Mouse (Mus musculus) testis, adult 2 months (tissue): ENCODE measurements around the gene Tbc1d19. TPM values are rescaled to one million over a fixed set of nuclear protein-coding genes. Genes with fewer than 3 reads are reported as not detected.
A peak's percentile ranks its signal among the peaks of the same experiment; 100 is the strongest.

ENCODE experiments used
- H3K27ac ChIP-seq: fragments of 200-500 bp; 2 replicates; pipeline ENCODE4 v1.5.1; 2012; ENCODE audit warnings: low read depth, low read length; ENCODE audit not compliant: control insufficient read depth, insufficient read depth
- H3K27me3 ChIP-seq: fragments of 200-500 bp; 2 replicates; pipeline ENCODE4 v1.6.1; 2012; ENCODE audit warnings: mild to moderate bottlenecking, low read length, moderate library complexity; ENCODE audit not compliant: control insufficient read depth, insufficient read depth
- H3K36me3 ChIP-seq: fragments of 200-500 bp; 2 replicates; pipeline ENCODE4 v1.6.1; 2012; ENCODE audit warnings: mild to moderate bottlenecking, low read length; ENCODE audit not compliant: control insufficient read depth, insufficient read depth
- H3K4me1 ChIP-seq: fragments of 200-500 bp; 2 replicates; pipeline ENCODE4 v1.6.1; 2012; ENCODE audit warnings: low read length; ENCODE audit not compliant: control insufficient read depth, insufficient read depth
- H3K4me3 ChIP-seq: fragments of 200-500 bp; 2 replicates; pipeline ENCODE4 v1.5.1; 2012; ENCODE audit warnings: low read depth, mild to moderate bottlenecking, low read length, moderate library complexity, mixed read lengths; ENCODE audit not compliant: control insufficient read depth
- CTCF ChIP-seq: fragments of 200-500 bp; IDR thresholded peaks from 2 replicates; pipeline ENCODE4 v1.5.1; 2012; ENCODE audit warnings: low read depth, mild to moderate bottlenecking, inconsistent platforms, low read length, moderate library complexity; ENCODE audit not compliant: control insufficient read depth, insufficient read depth, insufficient replicate concordance
- POLR2A ChIP-seq: fragments of 200-500 bp; IDR thresholded peaks from 2 replicates; pipeline ENCODE4 v1.6.1; 2012; ENCODE audit warnings: low read depth, mild to moderate bottlenecking, inconsistent platforms, low read length, moderate library complexity; ENCODE audit not compliant: control insufficient read depth
- polyA plus RNA-seq: library from polyadenylated mRNA; depleted of rRNA; stranded (reverse); fragments of >200 nt; gene quantifications from 2 replicates; pipeline ENCODE4 v1.2.3, GENCODE M21; 2012

The Tbc1d19 gene
- polyA plus RNA-seq, 1 experiment = 21.7 TPM

- Histone ChIP-seq H3K4me3 (no peak overlapping the region), H3K4me1 (no peaks in the 10 kb centered on the region), H3K27me3 (no peaks in the 10 kb centered on the region), H3K36me3 (no peaks in the 10 kb centered on the region; the same call in 1 of the 2 replicates), H3K27ac (no peak overlapping the region)
- no peak for TF ChIP-seq CTCF
- no peak for TF ChIP-seq POLR2A
These were observed 56.6 kb downstream of the Tbc1d19 start for GRCm38 (mm10) chr5:53865991-53866390.

GRCm38 (mm10) chr5:53871665-53872312, 62.4 kb downstream of the Tbc1d19 start:
- TF ChIP-seq POLR2A (no peak), CTCF (peak; percentile 59; the same call in 1 of the 2 replicates)
- Histone ChIP-seq H3K27ac (no peak overlapping the region), H3K4me1 (no peaks in the 10 kb centered on the region), H3K4me3 (no peak overlapping the region), H3K27me3 (no peaks in the 10 kb centered on the region), H3K36me3 (no peaks in the 10 kb centered on the region; the same call in 1 of the 2 replicates)

GRCm38 (mm10) chr5:53874966-53875365, 65.6 kb downstream of the Tbc1d19 start:
- no peaks in the 10 kb centered on the region for H3K4me1 ChIP-seq
- no peaks in the 10 kb centered on the region for H3K27me3 ChIP-seq
- H3K4me3 ChIP-seq = no peak overlapping the region
- no peaks in the 10 kb centered on the region; the same call in 1 of the 2 replicates for H3K36me3 ChIP-seq
- H3K27ac ChIP-seq = no peak overlapping the region
- TF ChIP-seq POLR2A = no peak
- no peak for TF ChIP-seq CTCF

- H3K27ac ChIP-seq = no peak overlapping the region
- H3K4me1 ChIP-seq = no peaks in the 10 kb centered on the region
- H3K27me3 ChIP-seq = no peaks in the 10 kb centered on the region
- H3K4me3 ChIP-seq = no peak overlapping the region
- no peaks in the 10 kb centered on the region; the same call in 1 of the 2 replicates for H3K36me3 ChIP-seq
- TF ChIP-seq CTCF (no peak), POLR2A (no peak)
These were observed 71.3 kb downstream of the Tbc1d19 start for GRCm38 (mm10) chr5:53880724-53881123.

GRCm38 (mm10) chr5:53881381-53881990, 72.1 kb downstream of the Tbc1d19 start:
- Histone ChIP-seq H3K27me3 (no peaks in the 10 kb centered on the region), H3K4me3 (no peak overlapping the region), H3K27ac (no peak overlapping the region), H3K36me3 (no peaks in the 10 kb centered on the region), H3K4me1 (no peaks in the 10 kb centered on the region)
- no peak for TF ChIP-seq CTCF
- TF ChIP-seq POLR2A = no peak

- Histone ChIP-seq H3K4me3 (no peak overlapping the region), H3K4me1 (no peaks in the 10 kb centered on the region), H3K36me3 (peaks cover 2% of the 10 kb centered on the region; the same call in 1 of the 2 replicates), H3K27me3 (no peaks in the 10 kb centered on the region), H3K27ac (no peak overlapping the region)
- no peak for TF ChIP-seq CTCF
- no peak for TF ChIP-seq POLR2A
These were observed 92.0 kb downstream of the Tbc1d19 start for GRCm38 (mm10) chr5:53901406-53901805.

GRCm38 (mm10) chr5:53902757-53903156, 93.4 kb downstream of the Tbc1d19 start:
- peaks cover 2% of the 10 kb centered on the region; the same call in 1 of the 2 replicates for H3K36me3 ChIP-seq
- TF ChIP-seq CTCF (no peak), POLR2A (no peak)
- no peak overlapping the region for H3K4me3 ChIP-seq
- no peaks in the 10 kb centered on the region for H3K27me3 ChIP-seq
- no peak overlapping the region for H3K27ac ChIP-seq
- H3K4me1 ChIP-seq = no peaks in the 10 kb centered on the region
